Mouse (Mus musculus) MEL (cell line): ENCODE measurements around the gene Zap70.

Source experiments
- CTCF ChIP-seq, 3 experiments: IDR thresholded peaks in 2 of 3; conservative IDR thresholded peaks in 1 of 3; 2 replicates each; pipeline ENCODE4 v1.5.1; 2011 to 2012; ENCODE audit warnings: low read length in 3 of 3, low read depth in 2 of 3, mild to moderate bottlenecking in 2 of 3, improper control_type of control experiment in 1 of 3, inconsistent platforms in 1 of 3, mixed read lengths in 1 of 3, moderate library complexity in 1 of 3; ENCODE audit not compliant: control insufficient read depth in 1 of 3, insufficient read depth in 1 of 3, poor library complexity in 1 of 3, severe bottlenecking in 1 of 3
- POLR2A ChIP-seq, 2 experiments: IDR thresholded peaks; 2 replicates each; pipeline ENCODE4 v1.6.1; 2011 to 2012; ENCODE audit warnings: low read length in 2 of 2, mild to moderate bottlenecking in 2 of 2, control low read depth in 1 of 2, improper control_type of control experiment in 1 of 2, low read depth in 1 of 2, moderate library complexity in 1 of 2; ENCODE audit not compliant: control insufficient read depth in 1 of 2, insufficient read depth in 1 of 2, poor library complexity in 1 of 2

DNA sequence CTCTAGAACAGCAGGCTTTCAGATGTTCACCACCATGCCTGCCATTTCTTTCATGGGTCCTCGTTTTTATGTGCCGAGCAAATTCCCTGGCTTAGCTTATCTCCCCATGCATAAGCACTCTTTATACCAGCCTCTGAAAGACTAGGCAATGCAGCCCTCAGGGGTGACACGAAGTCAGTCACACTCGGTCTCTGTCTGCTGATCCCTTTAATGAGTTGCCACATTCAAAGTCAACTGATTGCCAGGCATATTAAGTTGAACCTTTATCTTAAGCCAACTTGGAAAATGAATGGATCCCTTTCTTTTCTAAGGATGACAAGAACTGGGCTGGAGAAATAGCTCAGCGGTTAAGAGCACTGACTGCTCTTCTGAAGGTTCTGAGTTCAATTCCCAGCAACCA is 22.4 kb upstream of the Zap70 start:
- TF ChIP-seq POLR2A (IDR thresholded peaks at IDR 0.05; ENCODE audit: control insufficient read depth in 1 of 2, insufficient read depth in 1 of 2, low read depth in 1 of 2, low read length in 2 of 2, poor library complexity in 1 of 2), result no peak
- TF ChIP-seq CTCF (IDR thresholded peaks at IDR 0.05 in 2 of 3, conservative IDR thresholded peaks at IDR 0.05 in 1 of 3; ENCODE audit: control insufficient read depth in 1 of 3, insufficient read depth in 1 of 3, low read depth in 2 of 3, low read length in 3 of 3, poor library complexity in 1 of 3, severe bottlenecking in 1 of 3), result no peak
